Mouse (Mus musculus): Measurements from ENCODE around the gene Dcun1d2.

DNA sequence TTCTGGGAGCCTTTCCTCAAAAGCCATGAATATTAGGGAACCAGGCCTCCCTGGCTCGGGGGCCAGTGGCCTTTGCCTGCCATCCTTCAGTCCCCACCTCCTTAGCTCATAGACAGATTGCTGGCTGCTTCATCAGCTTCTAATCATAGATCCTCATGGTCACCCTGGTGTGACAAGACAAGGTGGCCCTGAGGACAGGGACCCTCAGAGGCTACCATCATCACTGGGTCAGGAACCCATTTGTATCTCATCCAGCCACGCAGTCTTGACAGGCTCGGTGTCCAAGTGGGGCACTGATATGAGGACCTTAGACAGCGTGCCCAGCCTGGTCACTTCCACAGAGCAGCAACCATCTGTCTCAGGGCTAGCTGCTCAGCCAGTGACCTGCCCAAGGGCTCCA lies 57.5 kb downstream of the Dcun1d2 start:
- TF ChIP-seq POLR2A (IDR thresholded peaks at IDR 0.05; ENCODE audit: control insufficient read depth, low read depth, low read length) (no peak), CTCF (IDR thresholded peaks at IDR 0.05; ENCODE audit: control insufficient read depth, insufficient read depth, insufficient replicate concordance, low read depth, low read length) (no peak)
